In genomic region chr5:76184286-76185080, GRCm38 (mm10) we compare ENCODE assay signal across 8 mouse cellular contexts. TPM values are rescaled to one million over a fixed set of nuclear protein-coding genes. Genes with fewer than 3 reads are reported as not detected.
A peak's percentile ranks its signal among the peaks of the same experiment; 100 is the strongest.
DNase-seq lines count a peak whose midpoint lies in the region; ATAC-seq lines count a peak whose summit lies in the region.

No protein-coding gene starts in this region.

- peaks cover 23% of the 10 kb centered on the region for H3K4me1 ChIP-seq in hindbrain, embryonic 12.5 days

- ATAC-seq in hindbrain, embryonic 12.5 days (ENCODE audit: low FRiP score), result peak; percentile 93

- H3K9ac ChIP-seq in hindbrain, embryonic 12.5 days, result peak overlapping the region; percentile 97

- no peaks in the 10 kb centered on the region; the same call in 1 of the 2 replicates for H3K27me3 ChIP-seq in hindbrain, embryonic 12.5 days

- no peaks in the 10 kb centered on the region for H3K36me3 ChIP-seq in hindbrain, embryonic 12.5 days

- peak overlapping the region; percentile 97 for H3K4me3 ChIP-seq in hindbrain, embryonic 12.5 days

- WGBS in hindbrain, embryonic 12.5 days, result 4% methylated on average over 38 of the region's 38 CpGs

- no peaks in the 10 kb centered on the region for H3K9me3 ChIP-seq in hindbrain, embryonic 12.5 days (replicated peaks)

- peak overlapping the region; percentile 65 for H3K4me2 ChIP-seq in hindbrain, embryonic 12.5 days (replicated peaks)

- peak; percentile 85 for DNase-seq in R1 (ENCODE audit: low read depth, low spot score)
- peak; percentile 79 to 83 for DNase-seq in cerebellum, postnatal 10 days
- DNase-seq in frontal cortex, postnatal 14 days (ENCODE audit: low spot score in 2 of 2), result peak; percentile 25 to 48
- DNase-seq in layer of hippocampus, postnatal 36 days, result peak; percentile 48 to 59
- peak; percentile 84 to 89 for DNase-seq in lung, postnatal 4 days
- DNase-seq in retina, postnatal 7 days (ENCODE audit: low read depth, low spot score), result peak; percentile 31
- DNase-seq in urinary bladder, adult 2 months (ENCODE audit: low spot score), result peak; percentile 72

- peak overlapping the region; percentile 97 for H3K27ac ChIP-seq in hindbrain, embryonic 12.5 days

RNA-seq across cellular contexts. Expression of gene Tmem165, which starts 0.8 kb away (rescaled TPM):
- 106 TPM in 2 replicates for polyA plus RNA-seq in hindbrain, embryonic 12.5 days (2016; fragmentation: Nextera tagmentation; extraction: Ambion mirVana)
- 10 to 100 TPM; 33.1 to 33.5 TPM for total RNA-seq in layer of hippocampus, postnatal 36 days (2021)
- 57.9 and 69.8 TPM in 2 replicates for polyA plus RNA-seq in urinary bladder, adult 2 months (2012; rRNA removed)

RNA-seq across cellular contexts. Expression of gene Srd5a3, which starts 44.4 kb away (rescaled TPM):
- 18.9 and 20.1 TPM in 2 replicates for polyA plus RNA-seq in hindbrain, embryonic 12.5 days (2016; fragmentation: Nextera tagmentation; extraction: Ambion mirVana)
- total RNA-seq in layer of hippocampus, postnatal 36 days (2021), result 10 to 100 TPM; 19.1 to 20.8 TPM
- 29.6 and 31.3 TPM in 2 replicates for polyA plus RNA-seq in urinary bladder, adult 2 months (2012; rRNA removed)

Comparison
In these comparisons a context has a peak if more than half of its experiments do, and no peak if none do; other contexts are left out.
1. Peak in every context shown above with its lines: DNase-seq, ATAC-seq, H3K4me3 ChIP-seq and H3K27ac ChIP-seq.
2. DNase-seq: peak in every context shown above with its lines; median percentile 86 in lung, postnatal 4 days; 85 in R1; 81 in cerebellum, postnatal 10 days; 72 in urinary bladder, adult 2 months; 54 in layer of hippocampus, postnatal 36 days; 36 in frontal cortex, postnatal 14 days; 31 in retina, postnatal 7 days.